Mouse (Mus musculus) T-cell, adult 2 months (primary cell): Measurements from ENCODE around the gene Hhatl.

Experiments
- DNase-seq: peaks from one replicate; pipeline ENCODE4 v3.0.0; 2022; ENCODE audit warnings: low spot score

The Hhatl gene

GRCm38 (mm10) chr9:121791757-121792521 lies at the start of gene Hhatl:
Gene Hhatl (minus strand): TSS chr9:121792507.
- no peak for DNase-seq

DNA sequence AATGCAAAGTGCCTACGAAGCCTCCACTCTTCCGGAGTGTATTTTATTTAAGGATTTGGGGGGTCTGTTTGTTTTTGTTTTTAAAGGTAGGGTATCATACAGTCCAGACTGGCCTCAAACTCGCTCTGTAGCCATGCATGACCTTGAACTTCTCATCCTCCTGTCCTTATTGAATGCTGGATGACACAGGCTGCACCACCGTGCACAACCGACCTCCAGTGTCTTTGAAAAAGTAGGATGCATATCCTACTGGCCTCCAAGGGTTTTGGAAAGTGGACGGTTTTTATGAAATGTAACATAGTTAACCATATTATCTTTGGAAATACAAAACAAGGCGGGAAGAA lies 47.3 kb upstream of the Hhatl start:
- no peak for DNase-seq

DNA sequence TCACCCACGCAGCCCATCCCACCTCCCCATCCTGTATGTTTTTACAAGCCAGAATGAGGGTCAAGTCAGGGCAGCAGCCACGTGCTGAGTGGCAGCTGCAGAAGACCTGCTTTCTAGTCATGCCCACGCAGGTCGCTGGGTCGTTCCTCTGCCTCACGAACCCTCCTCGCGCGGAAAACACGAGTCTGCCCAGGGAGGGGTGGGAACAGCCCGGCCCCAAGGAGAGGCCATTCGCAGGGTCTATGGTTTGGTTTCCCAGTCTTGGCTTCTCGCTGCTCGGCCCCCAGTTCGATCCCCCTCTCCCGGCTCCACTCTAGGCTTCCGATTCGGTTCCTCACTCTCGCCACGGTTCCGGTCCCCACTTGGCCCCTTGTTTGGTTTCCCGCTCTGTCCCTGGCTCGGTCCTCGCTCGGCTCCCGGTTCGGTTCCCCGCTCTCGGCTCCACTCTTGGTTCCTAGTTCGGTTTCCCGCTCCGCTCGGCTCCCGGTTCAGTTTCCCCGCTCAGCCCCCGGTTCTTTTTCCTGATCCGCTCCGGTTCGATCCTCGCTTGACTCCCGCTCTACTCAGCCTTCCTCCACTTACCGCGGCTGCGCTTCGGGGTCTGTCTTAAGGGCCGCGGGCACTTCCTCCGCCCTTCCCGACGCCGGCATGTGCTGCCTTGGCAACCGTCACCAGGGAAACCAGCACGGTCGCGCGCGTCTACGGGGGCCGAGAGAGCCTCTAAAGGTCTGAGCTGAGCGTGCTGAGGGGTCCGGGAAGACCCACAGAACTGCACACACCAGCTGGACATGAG lies 46.7 kb upstream of the Hhatl start, which contains the start of gene Ccdc13:
TSS of gene Ccdc13 (minus strand) at position 633 of the 793 bp plus-strand sequence.
- DNase-seq = peak; percentile 47

GRCm38 (mm10) chr9:121838008-121838407 lies 45.7 kb upstream of the Hhatl start:
- DNase-seq = no peak

GRCm38 (mm10) chr9:121833825-121834224 lies 41.5 kb upstream of the Hhatl start:
- DNase-seq = no peak

DNA sequence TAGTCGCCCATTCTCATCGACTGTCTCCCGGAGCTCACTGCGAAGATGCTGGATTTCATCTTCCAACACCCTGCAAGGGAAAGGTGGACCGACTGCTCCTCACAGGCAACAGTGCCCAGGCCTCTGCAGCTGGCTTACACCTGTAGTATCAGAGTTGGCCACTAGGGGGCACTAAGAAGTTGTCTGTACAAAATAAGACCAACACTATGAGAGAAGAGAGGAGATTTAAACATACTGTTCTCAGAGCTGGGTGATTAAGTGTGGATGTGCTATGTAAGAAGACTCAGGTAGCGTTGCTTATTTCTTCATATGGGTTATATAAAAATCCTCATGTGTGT lies 38.6 kb upstream of the Hhatl start:
- peak; percentile 60 for DNase-seq

GRCm38 (mm10) chr9:121830243-121830955 lies 38.1 kb upstream of the Hhatl start:
- DNase-seq = peak; percentile 17

DNA sequence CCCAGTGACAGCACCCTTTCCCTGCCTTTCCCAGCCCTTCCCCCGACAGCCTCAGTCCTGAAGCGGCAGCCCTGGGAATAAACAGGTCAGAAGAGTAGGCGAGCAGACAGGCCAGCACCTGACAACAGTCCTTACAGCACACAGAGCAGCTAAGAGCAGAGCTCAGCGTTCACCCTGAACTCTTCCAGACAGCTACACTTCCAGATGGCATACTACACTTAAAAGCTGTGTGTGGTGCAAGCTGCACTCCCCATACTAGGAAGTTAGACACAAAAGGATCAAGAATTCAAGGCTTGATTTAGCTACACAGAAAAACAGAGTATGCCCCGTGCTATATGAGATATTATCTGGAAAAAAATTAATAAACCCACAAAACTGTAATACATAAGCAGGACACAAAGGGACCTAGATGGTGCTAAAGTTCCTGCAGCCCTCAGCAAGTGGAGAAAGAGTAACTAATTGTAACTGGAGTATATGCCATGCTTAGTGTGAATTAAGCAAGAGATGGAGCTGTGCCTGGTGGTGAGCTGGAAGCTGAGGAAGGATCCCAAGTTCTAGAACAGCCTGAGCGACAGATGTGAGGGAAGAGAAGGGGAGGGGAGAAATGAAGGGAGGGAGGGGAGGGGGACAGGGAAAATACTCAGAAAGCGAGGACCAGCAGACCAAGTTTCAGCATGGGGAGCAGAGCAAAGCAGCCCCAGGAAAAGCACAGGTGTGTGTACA lies 37.1 kb upstream of the Hhatl start:
- DNase-seq = no peak

DNA sequence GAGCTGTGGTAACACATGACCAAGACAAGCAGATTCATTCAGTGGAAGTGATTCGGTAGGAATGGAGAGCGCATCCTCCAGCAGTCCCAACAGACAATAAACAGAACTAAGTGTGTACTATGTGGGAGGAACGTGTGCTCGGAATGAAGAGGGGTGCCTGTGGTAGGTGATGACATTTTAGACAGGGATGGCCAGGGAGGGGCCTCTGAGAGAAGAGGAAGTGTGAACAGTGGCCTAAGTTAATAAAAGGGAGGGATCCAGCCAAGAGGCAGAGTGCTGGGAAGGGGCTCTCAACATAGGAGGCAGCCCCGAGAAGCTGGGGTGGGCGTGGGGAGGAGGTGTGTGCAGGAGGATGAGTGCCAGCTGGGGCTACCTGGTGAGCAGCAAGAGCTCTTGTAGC lies 36.0 kb upstream of the Hhatl start:
- no peak for DNase-seq

- no peak for DNase-seq
These were observed 34.0 kb upstream of the Hhatl start for GRCm38 (mm10) chr9:121826356-121826755.

GRCm38 (mm10) chr9:121823991-121824390 lies 31.7 kb upstream of the Hhatl start:
- DNase-seq = no peak

GRCm38 (mm10) chr9:121823051-121823450 lies 30.7 kb upstream of the Hhatl start:
- DNase-seq = no peak

DNA sequence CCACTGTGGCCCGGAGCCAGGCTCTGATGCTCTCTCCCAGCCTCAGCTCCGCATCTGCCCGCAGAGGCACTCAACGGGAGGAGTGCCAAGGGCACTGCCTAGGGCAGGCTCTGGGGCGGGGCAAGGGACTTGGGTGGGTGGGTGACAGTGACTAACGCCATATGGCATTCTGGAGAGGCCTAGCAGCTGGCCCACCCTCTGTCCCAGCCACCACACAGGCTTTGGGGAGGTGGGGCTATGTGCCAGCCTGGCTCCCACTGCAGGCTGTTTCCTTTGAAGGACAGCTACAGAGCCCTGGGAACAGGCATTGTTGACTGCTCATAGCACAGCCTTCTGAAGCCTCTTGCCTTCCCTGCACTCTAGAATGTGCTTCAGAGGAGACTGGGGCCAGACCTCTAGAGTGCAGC lies 30.3 kb upstream of the Hhatl start:
- no peak for DNase-seq

- no peak for DNase-seq
These were observed 28.5 kb upstream of the Hhatl start for GRCm38 (mm10) chr9:121820765-121821164.

DNA sequence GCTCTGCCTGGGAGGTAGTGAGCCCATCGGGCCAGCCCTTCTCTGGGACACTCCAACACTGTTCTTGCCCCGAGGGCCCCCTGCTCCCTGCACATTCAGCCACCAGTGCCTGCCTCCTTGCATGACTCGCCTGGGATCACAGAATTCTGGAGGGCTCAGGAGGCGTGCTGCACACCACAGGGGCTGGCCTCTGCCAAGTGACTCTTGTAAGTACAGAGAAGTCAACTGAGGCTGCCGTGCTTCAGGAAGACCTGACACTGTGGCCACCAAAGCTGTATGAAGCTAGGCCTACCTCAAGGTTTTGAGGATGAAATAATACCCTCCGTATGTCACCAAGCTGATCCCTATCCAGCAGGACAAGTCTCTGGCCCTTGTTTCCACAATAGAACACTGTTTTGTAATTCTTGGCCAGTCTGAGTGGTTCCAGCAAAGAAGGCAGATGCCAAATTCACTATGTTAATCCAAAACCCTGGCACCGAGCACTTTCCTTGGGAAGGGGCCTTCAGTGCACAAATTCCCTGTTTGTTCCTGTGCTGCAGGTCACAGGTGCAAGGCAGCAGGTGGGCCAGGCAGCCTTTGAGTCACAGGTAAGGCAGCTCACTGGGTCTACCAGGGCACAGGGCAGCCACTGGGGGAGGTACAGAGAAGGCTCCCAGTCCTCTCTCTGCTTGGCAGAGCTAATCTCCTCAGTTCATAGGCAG lies 27.6 kb upstream of the Hhatl start:
- no peak for DNase-seq

- no peak for DNase-seq
These were observed 26.9 kb upstream of the Hhatl start for GRCm38 (mm10) chr9:121819073-121819770.

DNA sequence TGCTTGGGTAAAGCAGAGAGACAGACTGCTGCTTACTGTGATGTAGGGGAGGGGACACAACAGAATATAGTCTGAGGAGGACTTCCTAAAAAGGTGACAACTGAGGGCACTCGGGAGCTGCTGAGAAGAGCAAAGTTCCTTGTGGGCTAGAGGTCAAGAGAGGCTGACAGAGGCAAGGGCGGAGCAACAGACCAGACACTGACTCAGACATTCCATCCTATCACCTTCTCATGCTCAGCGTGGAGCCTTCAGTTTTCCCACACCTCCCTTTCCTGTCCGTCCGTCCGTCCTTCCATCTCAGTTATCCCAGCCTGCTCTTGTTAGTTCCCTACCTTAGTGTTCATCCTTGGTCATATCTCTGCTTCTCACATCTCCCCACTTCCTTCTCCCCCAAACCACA lies 22.9 kb upstream of the Hhatl start:
- DNase-seq = no peak

GRCm38 (mm10) chr9:121810081-121810821 lies 17.9 kb upstream of the Hhatl start:
- no peak for DNase-seq

GRCm38 (mm10) chr9:121808511-121808910 lies 16.2 kb upstream of the Hhatl start:
- no peak for DNase-seq

GRCm38 (mm10) chr9:121807947-121808346 lies 15.6 kb upstream of the Hhatl start:
- no peak for DNase-seq
